Mouse (Mus musculus): ENCODE data around the gene Sema3g. TPM values are rescaled to one million over a fixed set of nuclear protein-coding genes. Genes with fewer than 3 reads are reported as not detected.

Sema3g gene
- total and polyA plus RNA-seq, 2 experiments from 2014 or later = 0.31 to 3.7 TPM

DNA sequence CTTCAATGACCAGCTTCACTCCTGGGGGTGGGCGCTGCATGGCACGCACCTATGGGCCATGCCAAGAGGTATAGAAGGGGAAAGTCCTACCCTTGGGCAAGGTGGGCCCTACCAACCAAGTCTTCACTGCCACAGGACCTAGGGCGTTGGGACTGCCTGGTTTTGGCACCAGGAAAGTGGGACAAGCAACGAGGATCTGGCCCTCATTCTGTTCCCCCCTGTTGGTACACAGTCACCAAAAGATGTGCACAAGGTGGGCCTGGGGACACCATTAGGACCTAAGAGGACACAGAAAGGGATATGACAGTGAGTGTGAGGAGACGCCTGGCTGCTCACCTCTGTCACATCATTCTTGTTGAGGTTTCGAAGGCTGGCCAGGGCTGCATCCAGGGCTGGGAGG, 53.5 kb downstream of the Sema3g start:
- H3K9me3 ChIP-seq (ENCODE audit: low read length) = no peaks in the 10 kb centered on the region
- H3K4me3 ChIP-seq (ENCODE audit: low read depth, low read length) = no peak overlapping the region
- WGBS = 93% methylated on average over 6 of the region's 6 CpGs
- peaks cover 20% of the 10 kb centered on the region for H3K4me1 ChIP-seq (ENCODE audit: insufficient read depth)
- no peak overlapping the region for H3K9ac ChIP-seq
- no peak for TF ChIP-seq CTCF (IDR thresholded peaks at IDR 0.05; ENCODE audit: low read depth)
- ATAC-seq (no peak), DNase-seq (no peak)
- no peak overlapping the region for H3K27ac ChIP-seq (ENCODE audit: low read depth, low read length)
- H3K36me3 ChIP-seq (ENCODE audit: insufficient read depth) = no peaks in the 10 kb centered on the region
- H3K4me2 ChIP-seq (ENCODE audit: low read depth) = no peak overlapping the region
- no peaks in the 10 kb centered on the region for H3K27me3 ChIP-seq (ENCODE audit: insufficient read depth, low read length)

- H3K27ac ChIP-seq (ENCODE audit: low read depth, low read length) = no peak overlapping the region
- no peak overlapping the region for H3K4me3 ChIP-seq (ENCODE audit: low read depth, low read length)
- H3K36me3 ChIP-seq (ENCODE audit: insufficient read depth) = no peaks in the 10 kb centered on the region
- H3K9ac ChIP-seq = no peak overlapping the region
- no peaks in the 10 kb centered on the region for H3K9me3 ChIP-seq (ENCODE audit: low read length)
- H3K4me2 ChIP-seq (ENCODE audit: low read depth) = no peak overlapping the region
- H3K27me3 ChIP-seq (ENCODE audit: insufficient read depth, low read length) = no peaks in the 10 kb centered on the region
- peaks cover 20% of the 10 kb centered on the region for H3K4me1 ChIP-seq (ENCODE audit: insufficient read depth)
- WGBS = 25% methylated on average over 7 of the region's 7 CpGs
- ATAC-seq (0 out of 2 replicates have a peak, but pooled peaks have one; percentile 30), DNase-seq (peak; percentile 78)
- peak; percentile 89 for TF ChIP-seq CTCF (IDR thresholded peaks at IDR 0.05; ENCODE audit: low read depth)
Observed at GRCm38 (mm10) chr14:31272164-31272563, 54.5 kb downstream of the Sema3g start.

Other genes starting within 250 kb of the Sema3g start
- gene Glt8d1, start 216.5 kb upstream of the Sema3g start, total RNA-seq (2014; rRNA removed) = 44.5 and 54.8 TPM in 2 replicates
- 38.7 and 39.8 TPM in 2 replicates for gene Glt8d1, start 216.5 kb upstream of the Sema3g start, polyA plus RNA-seq (2015; fragmentation: Nextera tagmentation; extraction: Ambion mirVana)
- gene Spcs1, start 216.2 kb upstream of the Sema3g start, total RNA-seq (2014; rRNA removed) = 217 and 226 TPM in 2 replicates
- gene Spcs1, start 216.2 kb upstream of the Sema3g start, polyA plus RNA-seq (2015; fragmentation: Nextera tagmentation; extraction: Ambion mirVana) = 425 and 543 TPM in 2 replicates
- gene Pbrm1, start 198.7 kb upstream of the Sema3g start, total RNA-seq (2014; rRNA removed) = 70.6 and 90.9 TPM in 2 replicates
- gene Pbrm1, start 198.7 kb upstream of the Sema3g start, polyA plus RNA-seq (2015; fragmentation: Nextera tagmentation; extraction: Ambion mirVana) = 48.7 and 83.8 TPM in 2 replicates
- gene Gnl3, start 198.7 kb upstream of the Sema3g start, total RNA-seq (2014; rRNA removed) = 57.3 and 69.6 TPM in 2 replicates
- gene Gnl3, start 198.7 kb upstream of the Sema3g start, polyA plus RNA-seq (2015; fragmentation: Nextera tagmentation; extraction: Ambion mirVana) = 64.7 and 84.6 TPM in 2 replicates
- gene Smim4, start 88.9 kb upstream of the Sema3g start, total RNA-seq (2014; rRNA removed) = 9.9 and 16.6 TPM in 2 replicates
- gene Smim4, start 88.9 kb upstream of the Sema3g start, polyA plus RNA-seq (2015; fragmentation: Nextera tagmentation; extraction: Ambion mirVana) = 49.1 and 82.7 TPM in 2 replicates
- 65.8 and 80.3 TPM in 2 replicates for gene Nt5dc2, start 86.8 kb upstream of the Sema3g start, total RNA-seq (2014; rRNA removed)
- 104 and 107 TPM in 2 replicates for gene Nt5dc2, start 86.8 kb upstream of the Sema3g start, polyA plus RNA-seq (2015; fragmentation: Nextera tagmentation; extraction: Ambion mirVana)
- 21.9 and 23.3 TPM in 2 replicates for gene Stab1, start 49.2 kb upstream of the Sema3g start, total RNA-seq (2014; rRNA removed)
- gene Stab1, start 49.2 kb upstream of the Sema3g start, polyA plus RNA-seq (2015; fragmentation: Nextera tagmentation; extraction: Ambion mirVana) = 7.7 and 11.4 TPM in 2 replicates
- 1.2 and 2.4 TPM in 2 replicates for gene Tnnc1, start 9.5 kb upstream of the Sema3g start, total RNA-seq (2014; rRNA removed)
- 2.4 and 3.0 TPM in 2 replicates for gene Tnnc1, start 9.5 kb upstream of the Sema3g start, polyA plus RNA-seq (2015; fragmentation: Nextera tagmentation; extraction: Ambion mirVana)
- gene Nisch, start 914 bp upstream of the Sema3g start, total RNA-seq (2014; rRNA removed) = 211 and 300 TPM in 2 replicates
- gene Nisch, start 914 bp upstream of the Sema3g start, polyA plus RNA-seq (2015; fragmentation: Nextera tagmentation; extraction: Ambion mirVana) = 148 and 199 TPM in 2 replicates
- gene Phf7, start 33.5 kb downstream of the Sema3g start, total RNA-seq (2014; rRNA removed) = 7.1 and 8.6 TPM in 2 replicates
- 12.2 and 12.9 TPM in 2 replicates for gene Phf7, start 33.5 kb downstream of the Sema3g start, polyA plus RNA-seq (2015; fragmentation: Nextera tagmentation; extraction: Ambion mirVana)
- 136 and 139 TPM in 2 replicates for gene Bap1, start 33.6 kb downstream of the Sema3g start, total RNA-seq (2014; rRNA removed)
- gene Bap1, start 33.6 kb downstream of the Sema3g start, polyA plus RNA-seq (2015; fragmentation: Nextera tagmentation; extraction: Ambion mirVana) = 104 and 115 TPM in 2 replicates
- 4.6 and 7.2 TPM in 2 replicates for gene Dnah1, start 106.0 kb downstream of the Sema3g start, total RNA-seq (2014; rRNA removed)
- gene Dnah1, start 106.0 kb downstream of the Sema3g start, polyA plus RNA-seq (2015; fragmentation: Nextera tagmentation; extraction: Ambion mirVana) = 1.7 and 2.3 TPM in 2 replicates
- gene Capn7, start 118.8 kb downstream of the Sema3g start, total RNA-seq (2014; rRNA removed) = 71.3 and 73.3 TPM in 2 replicates
- gene Capn7, start 118.8 kb downstream of the Sema3g start, polyA plus RNA-seq (2015; fragmentation: Nextera tagmentation; extraction: Ambion mirVana) = 43.3 and 51.4 TPM in 2 replicates
- gene Sh3bp5, start 218.2 kb downstream of the Sema3g start, total RNA-seq (2014; rRNA removed) = 58.2 and 67.9 TPM in 2 replicates
- 132 and 165 TPM in 2 replicates for gene Sh3bp5, start 218.2 kb downstream of the Sema3g start, polyA plus RNA-seq (2015; fragmentation: Nextera tagmentation; extraction: Ambion mirVana)

All from forebrain, postnatal 0 days (tissue).